Mouse (Mus musculus) embryonic facial prominence, embryonic 10.5 days (tissue): ENCODE results near the gene Farp1. TPM values are rescaled to one million over a fixed set of nuclear protein-coding genes. Genes with fewer than 3 reads are reported as not detected.

Source experiments
- DNase-seq: peaks from one replicate; pipeline ENCODE4 v3.0.0-alpha.2; 2017; ENCODE audit warnings: low spot score
- H3K27ac ChIP-seq: fragments of 300-500 bp; sonication (generic); replicated peaks from 2 replicates; pipeline ENCODE4 v1.5.1; 2016; ENCODE audit warnings: mild to moderate bottlenecking
- H3K27me3 ChIP-seq: fragments of 300-500 bp; sonication (generic); replicated peaks from 2 replicates; pipeline ENCODE4 v1.6.1; 2016; ENCODE audit warnings: low read depth, mild to moderate bottlenecking; ENCODE audit not compliant: poor library complexity, severe bottlenecking
- H3K36me3 ChIP-seq: fragments of 300-500 bp; sonication (generic); replicated peaks from 2 replicates; pipeline ENCODE4 v1.6.1; 2016; ENCODE audit warnings: mild to moderate bottlenecking, moderate library complexity
- H3K4me1 ChIP-seq: fragments of 300-500 bp; sonication (generic); 2 replicates; pipeline ENCODE4 v1.6.1; 2016
- H3K4me3 ChIP-seq: fragments of 300-500 bp; sonication (generic); 2 replicates; pipeline ENCODE4 v1.5.1; 2016; ENCODE audit warnings: mild to moderate bottlenecking, moderate library complexity
- H3K9me3 ChIP-seq: fragments of 300-500 bp; sonication (generic); 2 replicates; pipeline ENCODE4 v1.6.1; 2016; ENCODE audit warnings: mild to moderate bottlenecking
- WGBS: fragments of 180-500 bp; shearing (Covaris S2); methylation state at CpG from one replicate; pipeline ENCODE4 v1.1.7; 2016; 5-methylcytosine and 5-hydroxymethylcytosine counted together
- polyA plus RNA-seq: library from polyadenylated mRNA; unstranded; fragments of >200 nt; fragmentation: Nextera tagmentation; extraction: Ambion mirVana; gene quantifications from 2 replicates; pipeline ENCODE4 v1.2.1, GENCODE M21; 2016

Farp1 gene
- polyA plus RNA-seq, 1 experiment from 2014 or later = 41.7 TPM

DNA sequence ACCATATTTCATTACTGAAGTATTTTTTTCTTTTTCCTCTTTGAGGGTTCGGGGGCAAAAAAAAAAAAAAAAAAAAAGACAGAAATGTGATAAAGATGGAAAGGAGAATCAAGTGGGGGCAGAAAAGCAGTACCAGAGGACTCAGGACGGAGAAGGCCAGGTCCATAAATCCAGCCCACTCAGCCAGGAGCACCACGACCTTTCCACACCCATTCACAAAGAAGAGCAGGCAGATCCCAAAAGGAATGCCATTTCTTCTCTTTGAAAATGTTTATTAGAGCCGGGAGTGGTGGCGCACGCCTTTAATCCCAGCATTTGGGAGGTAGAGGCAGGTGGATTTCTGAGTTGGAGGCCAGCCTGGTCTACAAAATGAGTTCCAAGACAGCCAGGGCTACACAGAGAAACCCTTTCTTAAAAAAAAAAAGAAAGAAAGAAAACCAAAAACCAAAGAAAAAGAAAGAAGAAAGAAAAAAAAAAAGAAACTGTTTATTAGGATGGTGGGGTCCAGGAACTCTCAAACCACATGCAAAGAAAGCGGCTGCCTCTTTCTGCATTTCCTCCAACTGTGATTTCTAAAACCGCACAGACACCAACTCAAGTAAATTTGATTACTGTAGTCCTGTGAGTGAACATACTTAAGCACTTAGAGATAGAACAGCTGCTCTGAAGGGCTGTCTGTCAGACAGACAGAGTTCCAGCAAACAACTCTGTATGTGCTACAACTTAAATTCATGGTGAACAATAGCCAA lies 270.5 kb downstream of the Farp1 start:
- no peaks in the 10 kb centered on the region for H3K27me3 ChIP-seq
- peaks cover 30% of the 10 kb centered on the region for H3K36me3 ChIP-seq
- DNase-seq = no peak
- H3K27ac ChIP-seq = no peak overlapping the region
- peaks cover 22% of the 10 kb centered on the region for H3K4me1 ChIP-seq
- no peak overlapping the region for H3K4me3 ChIP-seq
- WGBS = 80% methylated on average over 8 of the region's 8 CpGs
- no peaks in the 10 kb centered on the region for H3K9me3 ChIP-seq

DNA sequence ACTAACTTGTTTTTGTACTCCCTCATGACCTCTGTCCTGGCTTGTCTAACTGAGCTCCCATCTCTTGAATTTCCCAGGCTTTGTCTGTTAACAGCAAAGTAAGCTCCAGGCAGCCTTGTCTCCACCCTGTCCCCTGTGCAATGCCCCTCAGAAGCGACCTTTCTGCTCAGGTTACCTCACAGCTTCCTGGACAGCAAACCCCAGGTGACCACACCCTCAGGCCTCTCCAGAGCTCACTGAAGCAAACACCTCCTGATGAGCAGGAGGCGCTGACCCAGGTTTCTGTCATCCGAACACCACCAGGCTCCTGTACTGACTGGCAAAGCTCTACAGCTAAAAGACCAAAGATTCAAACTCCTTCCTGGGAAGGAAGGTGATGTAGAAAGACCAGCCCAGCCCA lies 274.9 kb downstream of the Farp1 start:
- H3K27ac ChIP-seq = 0 out of 2 replicates have a peak overlapping the region, but pooled peaks have one; percentile 44

DNA sequence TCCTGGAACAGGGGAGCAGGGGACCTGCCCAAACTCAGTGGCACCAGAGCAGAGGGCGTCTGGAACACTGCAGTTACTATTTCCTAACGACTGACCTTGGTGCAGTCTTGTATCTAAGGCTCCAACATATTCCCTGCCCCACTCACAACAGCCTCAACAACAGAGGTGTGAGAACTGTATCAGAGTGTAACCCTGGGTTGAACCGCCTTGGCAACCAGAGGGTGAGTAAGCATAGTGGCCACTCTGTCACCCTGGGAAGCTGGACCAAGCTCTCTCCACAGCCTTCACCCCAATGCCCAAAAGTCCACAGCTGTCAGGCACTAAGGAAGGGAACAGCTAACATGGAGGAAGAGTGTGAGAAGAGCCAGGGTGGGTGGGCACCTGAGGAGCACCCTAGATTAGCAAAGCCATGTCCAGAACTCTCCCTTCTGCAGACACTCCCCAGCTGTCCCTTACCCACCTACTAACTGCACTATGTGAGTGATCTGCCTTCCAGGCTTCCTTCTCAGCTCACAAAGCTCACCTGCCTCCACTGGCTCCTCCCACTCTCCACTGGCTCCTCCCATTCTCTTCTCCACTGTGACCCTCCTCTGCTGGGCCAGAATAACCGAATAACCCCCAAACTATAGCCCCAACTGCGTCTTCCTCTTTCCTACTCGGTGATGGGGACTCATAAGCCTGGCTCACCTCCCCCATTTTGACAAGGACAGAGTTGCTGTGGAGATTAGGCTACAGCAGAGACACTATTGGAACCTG lies 275.5 kb downstream of the Farp1 start:
- Histone ChIP-seq H3K27me3 (no peaks in the 10 kb centered on the region), H3K4me1 (peaks cover 40% of the 10 kb centered on the region), H3K9me3 (no peaks in the 10 kb centered on the region), H3K27ac (0 out of 2 replicates have a peak overlapping the region, but pooled peaks have one; percentile 44), H3K4me3 (no peak overlapping the region), H3K36me3 (peaks cover 10% of the 10 kb centered on the region)
- no peak for DNase-seq
- 82% methylated on average over 6 of the region's 6 CpGs for WGBS

More for the DNA sequence above, 274.9 kb downstream of the Farp1 start:
- Histone ChIP-seq H3K4me3 (no peak overlapping the region), H3K9me3 (no peaks in the 10 kb centered on the region), H3K4me1 (peaks cover 37% of the 10 kb centered on the region), H3K36me3 (peaks cover 10% of the 10 kb centered on the region), H3K27me3 (no peaks in the 10 kb centered on the region)
- 66% methylated on average over 3 of the region's 3 CpGs for WGBS
- DNase-seq = no peak

DNA sequence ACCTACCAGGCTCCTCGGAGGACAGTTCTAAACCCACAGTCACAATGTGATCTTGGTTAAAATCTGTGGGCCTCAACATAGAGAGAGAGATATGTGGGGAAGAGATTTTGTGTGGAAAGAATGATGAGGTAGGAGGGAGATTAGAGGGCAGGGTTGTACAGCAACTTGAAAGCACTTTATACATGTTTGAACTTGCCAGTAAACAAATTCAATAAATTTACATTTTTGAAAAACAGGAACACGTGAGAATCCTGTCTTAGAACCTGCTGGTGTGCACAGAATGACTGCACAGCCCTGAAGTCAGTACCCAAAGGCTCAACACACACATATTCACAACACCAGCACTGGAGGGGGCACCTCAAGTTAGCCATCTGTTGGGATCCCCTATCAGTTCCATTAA lies 276.1 kb downstream of the Farp1 start:
- Histone ChIP-seq H3K9me3 (no peaks in the 10 kb centered on the region), H3K36me3 (peaks cover 10% of the 10 kb centered on the region), H3K27me3 (no peaks in the 10 kb centered on the region), H3K4me1 (peaks cover 45% of the 10 kb centered on the region), H3K4me3 (no peak overlapping the region), H3K27ac (no peak overlapping the region)
- DNase-seq = no peak
- 87% methylated on average over 2 of the region's 2 CpGs for WGBS

DNA sequence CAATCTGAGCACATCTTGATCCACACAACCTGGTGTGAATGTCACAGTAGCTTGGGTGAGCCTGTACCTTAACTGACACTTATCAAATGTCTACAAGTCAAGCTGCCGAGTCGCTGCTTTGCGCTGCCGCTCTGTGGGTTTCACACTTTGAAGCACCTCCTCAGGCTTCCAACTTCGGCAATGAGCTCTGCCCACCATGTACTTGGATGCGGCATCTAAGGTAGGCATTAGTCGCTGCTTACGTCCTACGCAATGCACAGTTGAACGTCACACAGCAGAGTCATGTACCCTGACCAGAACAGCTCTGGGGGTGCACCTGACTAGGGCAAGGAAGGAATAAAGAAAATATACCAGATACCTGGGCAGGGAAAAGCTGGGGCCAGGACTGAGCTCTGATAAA lies 278.3 kb downstream of the Farp1 start:
- Histone ChIP-seq H3K9me3 (no peaks in the 10 kb centered on the region), H3K27ac (no peak overlapping the region), H3K4me3 (no peak overlapping the region), H3K4me1 (peaks cover 59% of the 10 kb centered on the region), H3K36me3 (no peaks in the 10 kb centered on the region), H3K27me3 (no peaks in the 10 kb centered on the region)
- no peak for DNase-seq
- 94% methylated on average over 10 of the region's 10 CpGs for WGBS

DNA sequence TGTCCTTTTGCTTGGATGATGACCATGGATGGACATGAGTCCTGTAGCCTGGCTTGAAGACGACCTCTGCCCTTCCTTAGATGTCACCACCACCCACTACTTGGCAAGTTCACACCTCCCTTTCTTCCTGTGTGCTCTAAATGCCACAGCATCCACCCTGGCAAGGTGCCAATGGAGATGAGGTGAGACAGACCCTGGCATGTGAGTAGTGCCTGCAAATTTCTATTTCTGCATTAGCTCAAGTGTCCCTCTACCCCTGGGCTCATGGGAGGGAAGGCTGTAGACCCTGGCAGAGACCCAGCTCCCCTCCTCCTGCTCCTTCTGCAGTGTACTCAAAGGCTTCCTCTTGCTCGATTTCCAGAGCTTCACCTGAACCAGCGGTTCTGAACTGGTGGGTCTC lies 279.9 kb downstream of the Farp1 start:
- Histone ChIP-seq H3K27ac (no peak overlapping the region), H3K4me1 (peaks cover 53% of the 10 kb centered on the region), H3K36me3 (no peaks in the 10 kb centered on the region), H3K4me3 (no peak overlapping the region), H3K9me3 (no peaks in the 10 kb centered on the region), H3K27me3 (no peaks in the 10 kb centered on the region)
- WGBS = 89% methylated on average over 3 of the region's 3 CpGs
- DNase-seq = no peak

DNA sequence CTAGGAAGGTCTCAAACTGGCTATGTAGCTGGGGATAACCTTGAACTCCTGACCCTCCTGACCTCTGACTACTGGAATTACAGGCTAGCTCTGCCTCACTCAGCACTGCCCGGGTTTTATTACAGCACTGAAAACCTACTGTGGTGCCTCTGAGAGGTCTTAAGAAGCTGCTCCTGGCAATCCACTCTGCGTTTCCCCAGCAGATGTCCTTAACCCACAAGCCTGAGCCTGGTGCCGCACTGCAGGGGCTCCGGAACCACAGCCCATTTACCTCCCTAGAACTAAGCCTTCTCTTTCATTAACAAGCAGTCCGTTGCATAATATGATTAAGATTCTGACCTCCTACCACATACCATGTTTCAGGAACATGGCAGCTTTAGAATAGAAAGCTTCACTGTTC lies 281.1 kb downstream of the Farp1 start:
- Histone ChIP-seq H3K27ac (0 out of 2 replicates have a peak overlapping the region, but pooled peaks have one; percentile 26), H3K36me3 (no peaks in the 10 kb centered on the region), H3K4me3 (no peak overlapping the region), H3K27me3 (no peaks in the 10 kb centered on the region), H3K9me3 (no peaks in the 10 kb centered on the region), H3K4me1 (peaks cover 41% of the 10 kb centered on the region)
- 66% methylated on average over 5 of the region's 5 CpGs for WGBS
- no peak for DNase-seq

DNA sequence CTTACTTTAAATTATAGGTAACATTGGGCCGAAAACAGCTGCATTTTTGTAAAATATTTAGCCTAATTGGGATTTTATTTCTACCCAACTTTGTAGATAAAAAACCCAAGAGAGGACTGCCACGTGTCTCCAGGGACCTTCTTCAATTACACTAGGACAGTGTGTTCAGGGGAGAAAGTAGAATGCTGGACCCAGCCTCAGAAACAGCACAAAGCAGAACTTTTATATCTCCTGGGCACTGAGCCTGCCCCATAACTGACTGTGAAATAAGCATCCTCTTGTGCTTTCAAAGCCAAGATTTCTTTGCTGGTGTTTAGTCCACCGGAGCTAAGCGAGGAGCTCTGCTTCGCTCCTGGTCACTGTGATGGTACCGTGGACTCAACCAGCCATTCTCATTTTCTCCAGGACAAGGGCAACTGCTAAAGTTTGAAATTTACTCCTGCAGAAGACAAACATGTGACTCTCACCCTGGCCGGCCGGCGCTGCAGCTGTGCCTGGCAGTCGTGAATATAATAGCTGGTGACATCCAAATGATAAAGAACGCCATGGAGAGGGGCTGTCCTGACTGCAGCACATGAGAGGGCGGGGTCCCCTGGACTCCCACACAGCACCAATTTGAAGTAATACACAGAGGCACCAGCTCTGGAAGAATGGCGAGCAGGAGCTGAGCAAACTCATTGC lies 281.8 kb downstream of the Farp1 start:
- Histone ChIP-seq H3K4me1 (peaks cover 36% of the 10 kb centered on the region), H3K4me3 (no peak overlapping the region), H3K9me3 (no peaks in the 10 kb centered on the region), H3K27me3 (no peaks in the 10 kb centered on the region), H3K27ac (peak overlapping the region; percentile 24; the same call in 1 of the 2 replicates), H3K36me3 (no peaks in the 10 kb centered on the region)
- WGBS = 81% methylated on average over 13 of the region's 13 CpGs
- DNase-seq = no peak

DNA sequence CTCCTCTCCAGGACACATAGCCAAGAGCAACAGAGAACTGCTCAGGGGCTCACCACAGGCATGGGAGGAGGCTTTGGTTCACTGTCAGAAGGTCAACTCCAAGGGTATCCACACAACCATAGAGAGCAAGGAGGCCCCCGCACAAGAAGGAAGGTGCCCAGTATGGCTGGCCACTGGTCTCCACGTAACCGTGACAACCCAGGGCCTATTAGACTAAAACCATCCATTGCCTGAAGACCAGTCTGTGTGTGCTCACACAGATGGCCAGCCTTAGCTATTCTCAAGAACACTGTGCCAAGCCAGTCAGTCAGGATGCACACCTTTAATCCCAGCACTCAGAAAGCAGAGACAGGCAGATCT lies 282.3 kb downstream of the Farp1 start:
- Histone ChIP-seq H3K27ac (peak overlapping the region; percentile 24; the same call in 1 of the 2 replicates), H3K36me3 (no peaks in the 10 kb centered on the region), H3K4me3 (no peak overlapping the region), H3K9me3 (no peaks in the 10 kb centered on the region), H3K4me1 (peaks cover 36% of the 10 kb centered on the region), H3K27me3 (no peaks in the 10 kb centered on the region)
- 88% methylated on average over 3 of the region's 3 CpGs for WGBS
- no peak for DNase-seq

DNA sequence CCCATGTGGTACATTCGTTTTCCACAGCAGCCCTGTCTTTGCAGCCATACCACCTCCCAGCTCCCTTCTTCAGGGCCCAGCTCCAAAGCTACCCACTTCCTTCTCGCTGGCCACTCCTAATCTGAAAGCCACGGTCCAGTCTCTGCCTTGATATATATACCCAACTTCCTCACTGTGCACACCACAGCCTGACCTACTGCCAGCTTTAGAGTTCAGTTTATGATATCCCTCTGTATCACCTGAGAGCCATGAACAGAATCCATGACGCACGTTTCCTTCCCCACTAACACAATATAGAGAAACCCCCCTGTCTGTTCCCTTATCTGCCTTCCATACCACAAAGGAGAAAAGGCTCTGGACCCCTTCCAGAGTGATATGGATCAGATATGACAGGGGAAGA lies 283.4 kb downstream of the Farp1 start:
- Histone ChIP-seq H3K27ac (no peak overlapping the region), H3K9me3 (no peaks in the 10 kb centered on the region), H3K4me1 (peaks cover 43% of the 10 kb centered on the region), H3K4me3 (no peak overlapping the region), H3K36me3 (0 out of 2 replicates have a peak, but pooled peaks cover 2% of the 10 kb centered on the region), H3K27me3 (no peaks in the 10 kb centered on the region)
- no peak for DNase-seq
- WGBS = 86% methylated on average over 5 of the region's 5 CpGs

DNA sequence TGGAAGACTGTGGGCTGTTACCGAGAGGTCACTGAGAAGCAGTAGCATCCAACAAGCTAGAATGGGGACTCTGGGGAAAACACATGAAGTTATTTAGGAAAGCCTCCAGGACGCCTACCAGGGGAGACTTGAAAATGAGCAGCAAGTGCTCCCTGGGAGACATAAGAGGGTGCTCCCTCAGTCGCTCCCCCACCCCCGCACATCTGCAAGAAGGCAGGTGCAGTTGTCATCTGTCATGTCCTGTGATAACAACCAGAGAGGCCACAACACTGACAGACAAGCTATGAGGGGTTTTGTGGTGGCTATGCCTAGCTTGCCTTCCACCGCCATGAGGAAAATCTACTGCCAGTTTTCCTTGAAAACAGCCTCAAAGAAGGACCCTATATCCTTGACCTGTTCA lies 287.1 kb downstream of the Farp1 start:
- WGBS = 87% methylated on average over 5 of the region's 5 CpGs
- 0 out of 2 replicates have a peak, but pooled peaks cover 4% of the 10 kb centered on the region for H3K36me3 ChIP-seq
- H3K27ac ChIP-seq = no peak overlapping the region
- H3K4me3 ChIP-seq = no peak overlapping the region
- H3K9me3 ChIP-seq = no peaks in the 10 kb centered on the region
- peaks cover 46% of the 10 kb centered on the region for H3K4me1 ChIP-seq
- DNase-seq = no peak
- H3K27me3 ChIP-seq = no peaks in the 10 kb centered on the region

DNA sequence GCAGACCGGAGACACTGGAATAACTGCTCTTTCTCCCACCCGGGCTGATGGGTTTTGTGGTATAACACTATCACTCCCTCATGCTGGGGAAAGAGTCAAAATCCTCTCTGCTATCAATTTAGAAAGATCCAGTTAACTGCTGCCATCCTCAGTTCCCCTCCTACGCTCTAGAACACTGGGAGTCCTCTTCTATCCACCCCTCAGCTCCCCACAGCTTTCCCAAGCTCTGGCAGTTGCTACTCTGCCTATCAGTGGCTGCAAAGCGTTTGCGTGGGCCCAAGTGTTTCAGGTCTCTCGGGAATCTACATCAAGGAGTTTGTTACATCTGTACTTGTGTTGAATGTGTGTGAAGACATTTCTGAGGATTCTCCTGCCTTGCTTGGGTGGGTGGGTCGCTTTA lies 287.6 kb downstream of the Farp1 start:
- peaks cover 42% of the 10 kb centered on the region for H3K4me1 ChIP-seq
- no peaks in the 10 kb centered on the region for H3K9me3 ChIP-seq
- DNase-seq = no peak
- 85% methylated on average over 7 of the region's 7 CpGs for WGBS
- no peaks in the 10 kb centered on the region for H3K27me3 ChIP-seq
- H3K36me3 ChIP-seq = 0 out of 2 replicates have a peak, but pooled peaks cover 4% of the 10 kb centered on the region
- H3K27ac ChIP-seq = no peak overlapping the region
- H3K4me3 ChIP-seq = no peak overlapping the region
